Mouse (Mus musculus) neural tube, embryonic 14.5 days (tissue): ENCODE measurements around the gene Fyn. TPM values are rescaled to one million over a fixed set of nuclear protein-coding genes. Genes with fewer than 3 reads are reported as not detected.

Experiments used
- ATAC-seq: fragments of 200-750 bp; cut with Nextera tagmentation; 2 replicates; pipeline ENCODE4 v1.8.0; 2017; ENCODE audit warnings: low read depth, mild to moderate bottlenecking, moderate TSS enrichment, moderate library complexity
- H3K27ac ChIP-seq: fragments of 300-500 bp; sonication (generic); 2 replicates; pipeline ENCODE4 v1.5.1; 2014; ENCODE audit warnings: low read depth, mild to moderate bottlenecking, control low read depth, low read length, moderate library complexity, mixed read lengths
- H3K27me3 ChIP-seq: fragments of 300-500 bp; sonication (generic); 2 replicates; pipeline ENCODE4 v1.6.1; 2014; ENCODE audit warnings: low read length; ENCODE audit not compliant: control insufficient read depth, insufficient read depth
- H3K36me3 ChIP-seq: fragments of 300-500 bp; sonication (generic); 2 replicates; pipeline ENCODE4 v1.6.1; 2014; ENCODE audit warnings: low read length, mixed read lengths; ENCODE audit not compliant: control insufficient read depth, insufficient read depth
- H3K4me1 ChIP-seq: fragments of 300-500 bp; sonication (generic); 2 replicates; pipeline ENCODE4 v1.6.1; 2014; ENCODE audit warnings: low read length; ENCODE audit not compliant: control insufficient read depth, insufficient read depth
- H3K4me2 ChIP-seq: fragments of 300-500 bp; sonication (generic); 2 replicates; pipeline ENCODE4 v1.6.1; 2014; ENCODE audit warnings: mild to moderate bottlenecking, low read depth, low read length, control low read depth
- H3K4me3 ChIP-seq: fragments of 300-500 bp; sonication (generic); 2 replicates; pipeline ENCODE4 v1.5.1; 2014; ENCODE audit warnings: low read depth, low read length, control low read depth, mixed read lengths
- H3K9ac ChIP-seq: fragments of 300-500 bp; sonication (generic); replicated peaks from 2 replicates; pipeline ENCODE4 v1.6.1; 2014; ENCODE audit warnings: low read depth, mild to moderate bottlenecking, control low read depth, low read length, mixed read lengths
- H3K9me3 ChIP-seq: fragments of 300-500 bp; sonication (generic); 2 replicates; pipeline ENCODE4 v1.6.1; 2016; ENCODE audit warnings: low read length; ENCODE audit not compliant: control insufficient read depth
- WGBS: fragments of 180-500 bp; shearing (Covaris S2); extraction: QIAGEN DNeasy Blood & Tissue Kit; methylation state at CpG from one replicate; pipeline ENCODE4 v1.1.7; 2014; 5-methylcytosine and 5-hydroxymethylcytosine counted together
- polyA plus RNA-seq: library from polyadenylated mRNA; unstranded; fragments of >200 nt; fragmentation: Nextera tagmentation; extraction: Ambion mirVana; gene quantifications from 2 replicates; pipeline ENCODE4 v1.2.1, GENCODE M21; 2014

Fyn gene
- polyA plus RNA-seq, 1 experiment from 2014 or later = 113 TPM

- H3K4me1 ChIP-seq = peaks cover 20% of the 10 kb centered on the region
- H3K27ac ChIP-seq = peak overlapping the region; percentile 45; the same call in 1 of the 2 replicates
- no peak for ATAC-seq
- H3K4me2 ChIP-seq = no peak overlapping the region
- H3K27me3 ChIP-seq = no peaks in the 10 kb centered on the region
- H3K4me3 ChIP-seq = no peak overlapping the region
- peaks cover 21% of the 10 kb centered on the region for H3K36me3 ChIP-seq
- H3K9me3 ChIP-seq = no peaks in the 10 kb centered on the region
- no peak overlapping the region for H3K9ac ChIP-seq
- WGBS = 69% methylated on average over 14 of the region's 14 CpGs
Observed at GRCm38 (mm10) chr10:39529179-39529578, 160.5 kb downstream of the Fyn start.

- no peaks in the 10 kb centered on the region for H3K9me3 ChIP-seq
- H3K4me3 ChIP-seq = no peak overlapping the region
- H3K4me2 ChIP-seq = no peak overlapping the region
- WGBS = 56% methylated on average over 20 of the region's 20 CpGs
- peaks cover 23% of the 10 kb centered on the region; the same call in 1 of the 2 replicates for H3K36me3 ChIP-seq
- H3K27me3 ChIP-seq = no peaks in the 10 kb centered on the region
- peak overlapping the region; percentile 52; the same call in 1 of the 2 replicates for H3K27ac ChIP-seq
- H3K4me1 ChIP-seq = peaks cover 34% of the 10 kb centered on the region
- ATAC-seq = no peak
- H3K9ac ChIP-seq = no peak overlapping the region
Observed at GRCm38 (mm10) chr10:39532008-39532740, 163.5 kb downstream of the Fyn start.

GRCm38 (mm10) chr10:39532823-39533222 lies 164.2 kb downstream of the Fyn start:
- no peak overlapping the region for H3K27ac ChIP-seq
- ATAC-seq = no peak
- peaks cover 26% of the 10 kb centered on the region; the same call in 1 of the 2 replicates for H3K36me3 ChIP-seq
- no peak overlapping the region for H3K4me3 ChIP-seq
- WGBS = 61% methylated on average over 7 of the region's 7 CpGs
- H3K4me2 ChIP-seq = no peak overlapping the region
- H3K27me3 ChIP-seq = no peaks in the 10 kb centered on the region
- H3K9me3 ChIP-seq = no peaks in the 10 kb centered on the region
- H3K9ac ChIP-seq = no peak overlapping the region
- peaks cover 32% of the 10 kb centered on the region for H3K4me1 ChIP-seq

- peak; percentile 52; the same call in 1 of the 2 replicates for ATAC-seq
- no peaks in the 10 kb centered on the region for H3K27me3 ChIP-seq
- H3K27ac ChIP-seq = peak overlapping the region; percentile 70
- 44% methylated on average over 9 of the region's 9 CpGs for WGBS
- no peak overlapping the region for H3K9ac ChIP-seq
- H3K9me3 ChIP-seq = no peaks in the 10 kb centered on the region
- H3K36me3 ChIP-seq = peaks cover 26% of the 10 kb centered on the region; the same call in 1 of the 2 replicates
- no peak overlapping the region for H3K4me2 ChIP-seq
- no peak overlapping the region for H3K4me3 ChIP-seq
- H3K4me1 ChIP-seq = peaks cover 33% of the 10 kb centered on the region
Observed at GRCm38 (mm10) chr10:39534324-39535026, 165.8 kb downstream of the Fyn start.

- H3K4me1 ChIP-seq = peaks cover 40% of the 10 kb centered on the region
- peak overlapping the region; percentile 70 for H3K27ac ChIP-seq
- peaks cover 25% of the 10 kb centered on the region; the same call in 1 of the 2 replicates for H3K36me3 ChIP-seq
- H3K9me3 ChIP-seq = no peaks in the 10 kb centered on the region
- H3K4me3 ChIP-seq = no peak overlapping the region
- 59% methylated on average over 3 of the region's 3 CpGs for WGBS
- ATAC-seq = no peak
- 0 out of 2 replicates have a peak overlapping the region, but pooled peaks have one; percentile 22 for H3K9ac ChIP-seq
- no peaks in the 10 kb centered on the region for H3K27me3 ChIP-seq
- no peak overlapping the region for H3K4me2 ChIP-seq
Observed at GRCm38 (mm10) chr10:39535347-39535746, 166.7 kb downstream of the Fyn start.

- no peak overlapping the region for H3K4me3 ChIP-seq
- H3K9ac ChIP-seq = no peak overlapping the region
- peaks cover 45% of the 10 kb centered on the region for H3K4me1 ChIP-seq
- no peaks in the 10 kb centered on the region for H3K27me3 ChIP-seq
- no peak overlapping the region for H3K4me2 ChIP-seq
- ATAC-seq = peak; percentile 45
- H3K27ac ChIP-seq = peak overlapping the region; percentile 70; the same call in 1 of the 2 replicates
- H3K36me3 ChIP-seq = peaks cover 25% of the 10 kb centered on the region; the same call in 1 of the 2 replicates
- H3K9me3 ChIP-seq = no peaks in the 10 kb centered on the region
- 33% methylated on average over 11 of the region's 11 CpGs for WGBS
Observed at GRCm38 (mm10) chr10:39536258-39536657, 167.6 kb downstream of the Fyn start.

GRCm38 (mm10) chr10:39540012-39540647 lies 171.5 kb downstream of the Fyn start:
- ATAC-seq = no peak
- Histone ChIP-seq H3K9me3 (no peaks in the 10 kb centered on the region), H3K36me3 (peaks cover 7% of the 10 kb centered on the region; the same call in 1 of the 2 replicates), H3K4me1 (peaks cover 53% of the 10 kb centered on the region), H3K27me3 (no peaks in the 10 kb centered on the region), H3K4me3 (no peak overlapping the region), H3K27ac (peak overlapping the region; percentile 74), H3K9ac (no peak overlapping the region), H3K4me2 (no peak overlapping the region)
- 54% methylated on average over 9 of the region's 9 CpGs for whole genome bisulfite sequencing

- WGBS = 2% methylated on average over 7 of the region's 7 CpGs
- Histone ChIP-seq H3K27ac (peak overlapping the region; percentile 89), H3K36me3 (peaks cover 7% of the 10 kb centered on the region; the same call in 1 of the 2 replicates), H3K27me3 (no peaks in the 10 kb centered on the region), H3K4me2 (no peak overlapping the region), H3K9me3 (no peaks in the 10 kb centered on the region), H3K4me1 (peaks cover 49% of the 10 kb centered on the region), H3K9ac (no peak overlapping the region; the same call in 1 of the 2 replicates), H3K4me3 (no peak overlapping the region)
- ATAC-seq = peak; percentile 83
Observed at GRCm38 (mm10) chr10:39540995-39541394, 172.3 kb downstream of the Fyn start.
